Comparison of ENCODE assay signal across 8 mouse cellular contexts in the genomic region with DNA sequence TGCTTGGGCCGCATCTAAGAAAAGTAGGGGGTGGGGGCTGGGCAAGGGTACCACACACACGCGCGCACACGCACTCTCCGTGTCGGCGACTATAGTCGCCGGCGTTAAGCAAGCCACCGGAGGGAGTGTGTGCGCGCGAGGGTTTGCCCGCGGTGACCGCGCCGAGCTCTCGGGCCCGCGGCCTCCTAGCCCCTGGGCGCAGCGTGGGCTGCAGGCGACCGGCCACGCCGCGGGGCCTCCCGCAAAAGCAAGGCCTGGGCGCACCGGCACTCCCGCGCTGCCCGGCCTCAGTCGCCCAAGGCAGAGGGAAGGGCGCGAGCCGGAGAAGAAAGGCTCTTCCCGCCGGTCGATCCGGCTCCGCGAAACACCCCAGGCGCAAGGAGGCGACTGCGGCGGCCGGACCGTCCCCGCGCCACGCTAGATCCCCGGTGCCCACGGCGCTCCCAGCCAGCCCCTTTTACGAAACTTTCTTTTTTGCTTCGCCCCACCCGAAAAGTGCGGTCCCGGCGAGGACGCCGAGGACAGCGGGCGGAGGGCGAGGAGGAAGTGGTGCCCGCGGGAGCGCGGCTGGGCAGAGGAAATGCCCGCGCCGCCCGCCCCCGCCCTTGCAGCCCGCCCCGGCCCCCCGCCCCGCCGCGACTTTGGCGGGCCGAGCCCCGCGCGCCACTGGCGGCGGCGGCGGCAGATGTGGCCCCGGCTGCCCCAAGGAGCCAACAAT. TPM values are rescaled to one million over a fixed set of nuclear protein-coding genes. Genes with fewer than 3 reads are reported as not detected.
DNase-seq lines count a peak whose midpoint lies in the region; ATAC-seq lines count a peak whose summit lies in the region.

No protein-coding gene starts in this region.

- H3K9ac ChIP-seq in neural tube, embryonic 11.5 days (ENCODE audit: low read length) = peak overlapping the region; percentile 99
- H3K9ac ChIP-seq in forebrain, embryonic 15.5 days (replicated peaks) = peak overlapping the region; percentile 97
- peak overlapping the region; percentile 96 for H3K9ac ChIP-seq in hindbrain, embryonic 13.5 days
- peak overlapping the region; percentile 79 for H3K9ac ChIP-seq in liver, embryonic 13.5 days
- peak overlapping the region; percentile 99 for H3K9ac ChIP-seq in neural tube, embryonic 12.5 days

- 0 out of 2 replicates have a peak, but pooled peaks have one; percentile 21 for ATAC-seq in neural tube, embryonic 11.5 days (ENCODE audit: insufficient read depth, low FRiP score, low TSS enrichment)
- ATAC-seq in forebrain, embryonic 15.5 days (replicated peaks) = 0 out of 2 replicates have a peak, but pooled peaks have one; percentile 5
- 0 out of 2 replicates have a peak, but pooled peaks have one; percentile 19 for ATAC-seq in hindbrain, embryonic 13.5 days (ENCODE audit: low FRiP score)
- ATAC-seq in liver, embryonic 13.5 days (ENCODE audit: low read depth) = no peak
- peak; percentile 8; the same call in 1 of the 2 replicates for ATAC-seq in neural tube, embryonic 12.5 days (ENCODE audit: low FRiP score, low read depth)

- peak overlapping the region; percentile 98 for H3K4me2 ChIP-seq in neural tube, embryonic 11.5 days (ENCODE audit: low read depth)
- H3K4me2 ChIP-seq in forebrain, embryonic 15.5 days (replicated peaks) = peak overlapping the region; percentile 99
- H3K4me2 ChIP-seq in hindbrain, embryonic 13.5 days = peak overlapping the region; percentile 99
- peak overlapping the region; percentile 88 for H3K4me2 ChIP-seq in liver, embryonic 13.5 days
- H3K4me2 ChIP-seq in neural tube, embryonic 12.5 days (replicated peaks) = peak overlapping the region; percentile 99

- H3K36me3 ChIP-seq in neural tube, embryonic 11.5 days (ENCODE audit: control insufficient read depth, insufficient read depth, low read length) = no peaks in the 10 kb centered on the region
- H3K36me3 ChIP-seq in forebrain, embryonic 15.5 days = no peaks in the 10 kb centered on the region
- no peaks in the 10 kb centered on the region for H3K36me3 ChIP-seq in hindbrain, embryonic 13.5 days
- H3K36me3 ChIP-seq in liver, embryonic 13.5 days = no peaks in the 10 kb centered on the region
- no peaks in the 10 kb centered on the region for H3K36me3 ChIP-seq in neural tube, embryonic 12.5 days

- H3K4me3 ChIP-seq in neural tube, embryonic 11.5 days (ENCODE audit: low read depth, low read length) = peak overlapping the region; percentile 95
- H3K4me3 ChIP-seq in forebrain, embryonic 15.5 days = peak overlapping the region; percentile 97
- peak overlapping the region; percentile 90 for H3K4me3 ChIP-seq in hindbrain, embryonic 13.5 days
- H3K4me3 ChIP-seq in liver, embryonic 13.5 days (replicated peaks) = peak overlapping the region; percentile 76
- peak overlapping the region; percentile 85 for H3K4me3 ChIP-seq in neural tube, embryonic 12.5 days

- H3K27me3 ChIP-seq in neural tube, embryonic 11.5 days (ENCODE audit: control insufficient read depth, insufficient read depth, low read length) = no peaks in the 10 kb centered on the region
- no peaks in the 10 kb centered on the region for H3K27me3 ChIP-seq in forebrain, embryonic 15.5 days
- peaks cover 22% of the 10 kb centered on the region for H3K27me3 ChIP-seq in hindbrain, embryonic 13.5 days
- peaks cover 63% of the 10 kb centered on the region for H3K27me3 ChIP-seq in liver, embryonic 13.5 days
- no peaks in the 10 kb centered on the region; the same call in 1 of the 2 replicates for H3K27me3 ChIP-seq in neural tube, embryonic 12.5 days (replicated peaks)

- peaks cover 31% of the 10 kb centered on the region for H3K4me1 ChIP-seq in neural tube, embryonic 11.5 days (ENCODE audit: control insufficient read depth, insufficient read depth, low read length)
- peaks cover 45% of the 10 kb centered on the region for H3K4me1 ChIP-seq in forebrain, embryonic 15.5 days
- H3K4me1 ChIP-seq in hindbrain, embryonic 13.5 days (replicated peaks) = peaks cover 49% of the 10 kb centered on the region
- H3K4me1 ChIP-seq in liver, embryonic 13.5 days (replicated peaks) = peaks cover 58% of the 10 kb centered on the region
- H3K4me1 ChIP-seq in neural tube, embryonic 12.5 days = peaks cover 45% of the 10 kb centered on the region

- H3K9me3 ChIP-seq in neural tube, embryonic 11.5 days (ENCODE audit: control insufficient read depth, low read length) = no peaks in the 10 kb centered on the region
- no peaks in the 10 kb centered on the region for H3K9me3 ChIP-seq in forebrain, embryonic 15.5 days
- no peaks in the 10 kb centered on the region for H3K9me3 ChIP-seq in hindbrain, embryonic 13.5 days
- H3K9me3 ChIP-seq in liver, embryonic 13.5 days (replicated peaks) = no peaks in the 10 kb centered on the region
- no peaks in the 10 kb centered on the region for H3K9me3 ChIP-seq in neural tube, embryonic 12.5 days

- under 1% methylated on average over 53 of the region's 94 CpGs for WGBS in neural tube, embryonic 11.5 days
- under 1% methylated on average over 69 of the region's 94 CpGs for WGBS in forebrain, embryonic 15.5 days
- under 1% methylated on average over 93 of the region's 94 CpGs for WGBS in hindbrain, embryonic 13.5 days
- under 1% methylated on average over 90 of the region's 94 CpGs for WGBS in liver, embryonic 13.5 days (ENCODE audit: insufficient replicate concordance)
- WGBS in neural tube, embryonic 12.5 days = under 1% methylated on average over 91 of the region's 94 CpGs

- peak; percentile 72 for DNase-seq in neural tube, embryonic 11.5 days (ENCODE audit: low spot score)
- DNase-seq in neural tube, embryonic 10.5 days (ENCODE audit: extremely low spot score, low spot score) = no peak
- peak; percentile 60 for DNase-seq in brain, adult 2 months (ENCODE audit: low read depth, low spot score)
- peak; percentile 8 for DNase-seq in liver, embryonic 13.5 days
- DNase-seq in thymus, postnatal 10 days (ENCODE audit: low spot score in 2 of 2) = no peak

- peak overlapping the region; percentile 99 for H3K27ac ChIP-seq in neural tube, embryonic 11.5 days (ENCODE audit: low read depth, low read length)
- peak overlapping the region; percentile 96 for H3K27ac ChIP-seq in forebrain, embryonic 15.5 days (replicated peaks)
- H3K27ac ChIP-seq in hindbrain, embryonic 13.5 days = peak overlapping the region; percentile 99
- peak overlapping the region; percentile 84; the same call in 1 of the 2 replicates for H3K27ac ChIP-seq in liver, embryonic 13.5 days
- H3K27ac ChIP-seq in neural tube, embryonic 12.5 days = peak overlapping the region; percentile 99

RNA-seq across cellular contexts. Expression of a gene that starts 1.3 kb away (rescaled TPM):
- polyA plus RNA-seq in neural tube, embryonic 11.5 days (2014; fragmentation: Nextera tagmentation; extraction: Ambion mirVana) = 81.5 and 86.9 TPM in 2 replicates
- polyA plus RNA-seq in forebrain, embryonic 15.5 days (2015; fragmentation: Nextera tagmentation; extraction: Ambion mirVana) = 43.5 and 48.1 TPM in 2 replicates
- polyA plus RNA-seq in hindbrain, embryonic 13.5 days (2015; fragmentation: Nextera tagmentation; extraction: Ambion mirVana) = 26.3 and 33.9 TPM in 2 replicates
- polyA plus RNA-seq in liver, embryonic 13.5 days (2015; fragmentation: Nextera tagmentation; extraction: Ambion mirVana) = 8.9 and 10.8 TPM in 2 replicates
- 65.0 and 68.0 TPM in 2 replicates for polyA plus RNA-seq in neural tube, embryonic 12.5 days (2016; fragmentation: Nextera tagmentation; extraction: Ambion mirVana)

RNA-seq across cellular contexts. Expression of a gene that starts 2.3 kb away (rescaled TPM):
- polyA plus RNA-seq in neural tube, embryonic 11.5 days (2014; fragmentation: Nextera tagmentation; extraction: Ambion mirVana) = 153 and 167 TPM in 2 replicates
- 80.3 and 87.4 TPM in 2 replicates for polyA plus RNA-seq in forebrain, embryonic 15.5 days (2015; fragmentation: Nextera tagmentation; extraction: Ambion mirVana)
- polyA plus RNA-seq in hindbrain, embryonic 13.5 days (2015; fragmentation: Nextera tagmentation; extraction: Ambion mirVana) = 82.8 and 85.6 TPM in 2 replicates
- 11.4 and 13.9 TPM in 2 replicates for polyA plus RNA-seq in liver, embryonic 13.5 days (2015; fragmentation: Nextera tagmentation; extraction: Ambion mirVana)
- polyA plus RNA-seq in neural tube, embryonic 12.5 days (2016; fragmentation: Nextera tagmentation; extraction: Ambion mirVana) = 122 and 131 TPM in 2 replicates

Comparison
In these comparisons a context has a peak if more than half of its experiments do, and no peak if none do; other contexts are left out.
1. DNase-seq: peak in neural tube, embryonic 11.5 days (single experiment), brain, adult 2 months (single experiment) and liver, embryonic 13.5 days (single experiment); none in neural tube, embryonic 10.5 days (single experiment) and thymus, postnatal 10 days (0 of 2).
2. Peak in every context shown above with its lines, with median percentiles within 50 percentile points of each other: H3K27ac ChIP-seq, H3K4me2 ChIP-seq, H3K4me3 ChIP-seq and H3K9ac ChIP-seq.